Mouse (Mus musculus) mouse trophoblast stem cell (cell line): Measurements from ENCODE around the gene Afdn.
"Not testable (repeated sequence)": the region's sequence is repeated elsewhere in the genome, so short reads cannot be mapped to it uniquely, and the experiment has no call there.

ENCODE experiments used
- in situ Hi-C, 2 experiments: fragments of 300-500 bp; cut with MseI, MboI; formaldehyde crosslinking; loops; 2 replicates in 1 of 2; 3 replicates in 1 of 2; pipeline ENCODE4 v1.15.1; 2025

The Afdn gene

GRCm38 (mm10) chr17:13874245-13874644 is 113.9 kb downstream of the Afdn start:
- in situ Hi-C loops, result no loop called here

GRCm38 (mm10) chr17:13877460-13877859 is 117.1 kb downstream of the Afdn start:
- in situ Hi-C loops, result no loop called here

- in situ Hi-C loops, result no loop called here
These were observed 119.4 kb downstream of the Afdn start for GRCm38 (mm10) chr17:13879731-13880130.

DNA sequence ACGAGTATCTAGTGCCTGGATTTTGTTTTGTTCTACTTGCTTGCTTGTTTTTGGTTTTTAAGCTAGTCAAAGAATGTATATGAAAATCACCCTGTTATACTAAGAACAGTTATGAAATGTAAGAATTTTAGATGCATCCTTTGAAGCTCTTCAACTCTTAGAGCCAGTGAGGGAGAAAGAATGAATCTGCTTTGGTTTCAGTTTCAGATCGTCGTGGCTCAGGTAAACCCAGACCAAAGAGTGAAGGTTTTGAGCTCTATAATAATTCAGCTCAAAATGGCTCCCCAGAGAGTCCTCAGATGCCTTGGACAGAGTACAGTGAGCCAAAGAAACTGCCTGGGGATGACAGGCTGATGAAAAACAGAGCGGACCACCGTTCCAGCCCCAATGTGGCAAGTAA is 123.2 kb downstream of the Afdn start:
- in situ Hi-C loops, result no loop called here

- in situ Hi-C loops, result no loop called here
These were observed 129.6 kb downstream of the Afdn start for GRCm38 (mm10) chr17:13889818-13890434.

- in situ Hi-C loops, result no loop called here
These were observed 130.6 kb downstream of the Afdn start for GRCm38 (mm10) chr17:13890932-13891331.

DNA sequence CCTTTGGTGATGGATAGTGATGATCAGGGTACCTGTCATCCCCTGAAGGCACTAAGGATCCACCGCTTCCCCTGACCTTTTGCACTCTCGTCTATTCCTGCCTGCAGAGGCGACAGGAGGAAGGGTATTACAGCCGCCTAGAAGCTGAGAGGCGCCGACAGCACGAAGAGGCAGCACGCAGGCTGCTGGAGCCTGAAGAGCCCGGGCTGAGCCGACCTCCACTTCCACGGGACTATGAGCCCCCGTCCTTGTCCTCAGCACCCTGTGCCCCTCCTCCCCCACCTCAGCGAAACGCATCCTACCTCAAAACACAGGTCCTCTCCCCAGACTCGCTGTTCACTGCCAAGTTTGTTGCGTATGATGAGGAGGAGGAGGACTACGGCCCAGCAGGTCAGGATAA is 138.5 kb downstream of the Afdn start:
- in situ Hi-C loops, result no loop called here

- in situ Hi-C loops, result no loop called here
These were observed 138.9 kb downstream of the Afdn start for GRCm38 (mm10) chr17:13899241-13899640.

DNA sequence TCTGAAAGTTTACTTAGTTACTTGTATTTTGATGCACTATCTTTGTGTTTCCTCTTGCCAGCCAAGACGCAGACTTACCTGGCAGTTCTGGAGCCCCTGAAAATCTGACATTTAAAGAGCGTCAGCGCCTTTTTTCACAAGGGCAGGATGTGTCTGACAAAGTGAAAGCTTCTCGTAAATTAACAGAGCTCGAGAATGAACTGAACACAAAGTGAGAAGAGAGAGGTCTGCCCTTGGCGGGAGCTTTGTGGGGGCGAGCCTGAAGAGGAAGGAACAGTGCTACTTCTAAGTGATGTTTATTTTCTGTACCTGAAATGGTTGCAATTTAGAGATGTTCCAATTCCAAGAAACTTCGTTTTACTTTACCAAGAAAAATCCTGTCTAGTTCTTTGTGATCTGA is 143.5 kb downstream of the Afdn start:
- in situ Hi-C loops, result loop anchor here in 1 of 2 experiments (25.0 kb wide), 1 partner anchor 891 kb away; the partner anchor contains the start of gene Sod2

GRCm38 (mm10) chr17:13907082-13907481 is 146.7 kb downstream of the Afdn start:
- in situ Hi-C loops, result loop anchor here in 1 of 2 experiments (25.0 kb wide), 1 partner anchor 895 kb away; the partner anchor contains the start of gene Sod2

GRCm38 (mm10) chr17:13907681-13908080 is 147.3 kb downstream of the Afdn start:
- in situ Hi-C loops, result loop anchor here in 1 of 2 experiments (25.0 kb wide), 1 partner anchor 895 kb away; the partner anchor contains the start of gene Sod2

DNA sequence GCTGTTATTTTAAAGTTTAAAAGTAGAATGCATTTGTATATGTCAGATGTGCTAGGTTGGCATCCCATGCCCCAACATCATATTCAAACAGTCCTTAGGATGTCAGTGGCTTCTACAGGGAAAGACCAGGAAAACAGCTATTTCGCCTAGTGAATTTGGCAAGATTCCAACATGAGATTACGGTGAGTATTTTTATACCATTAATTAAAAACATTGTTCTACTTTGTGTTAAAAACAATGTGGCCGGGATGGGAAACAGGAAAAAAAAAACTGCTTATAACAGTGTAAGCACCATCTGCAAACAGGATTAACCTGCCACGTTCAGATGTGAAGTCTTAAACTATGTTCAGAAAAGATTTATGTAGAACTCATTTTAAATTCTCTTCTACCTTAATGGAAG is 153.6 kb downstream of the Afdn start:
- in situ Hi-C loops, result loop anchor here in 1 of 2 experiments (25.0 kb wide), 1 partner anchor 902 kb away; the partner anchor contains the start of gene Sod2

GRCm38 (mm10) chr17:13914531-13914930 is 154.2 kb downstream of the Afdn start:
- in situ Hi-C loops, result loop anchor here in 1 of 2 experiments (25.0 kb wide), 1 partner anchor 902 kb away; the partner anchor contains the start of gene Sod2

- in situ Hi-C loops, result loop anchor here in 1 of 2 experiments (25.0 kb wide), 1 partner anchor 908 kb away; the partner anchor contains the start of gene Sod2
These were observed 160.4 kb downstream of the Afdn start for GRCm38 (mm10) chr17:13920771-13921170.

DNA sequence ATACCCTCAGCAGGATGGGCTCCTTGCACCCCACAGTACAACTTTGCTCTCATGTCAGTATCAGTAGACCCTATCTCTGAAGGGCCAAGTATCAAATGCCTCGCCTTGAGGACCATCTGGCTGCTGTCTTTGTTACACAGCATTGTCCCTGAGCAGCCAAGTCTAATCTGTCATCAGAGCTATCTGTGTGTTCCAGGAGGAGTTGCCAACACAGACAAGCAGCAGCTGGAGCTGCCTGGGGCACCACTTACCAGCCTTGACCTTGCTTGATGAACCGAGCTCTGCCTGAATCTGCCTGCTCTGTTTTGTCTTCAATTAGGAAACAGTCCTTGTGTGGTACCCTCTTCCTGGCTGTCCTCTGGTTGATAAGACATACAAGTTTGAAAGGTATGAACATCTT is 163.1 kb downstream of the Afdn start:
- in situ Hi-C loops, result loop anchor here in 1 of 2 experiments (25.0 kb wide), 1 partner anchor 911 kb away; the partner anchor contains the start of gene Sod2

DNA sequence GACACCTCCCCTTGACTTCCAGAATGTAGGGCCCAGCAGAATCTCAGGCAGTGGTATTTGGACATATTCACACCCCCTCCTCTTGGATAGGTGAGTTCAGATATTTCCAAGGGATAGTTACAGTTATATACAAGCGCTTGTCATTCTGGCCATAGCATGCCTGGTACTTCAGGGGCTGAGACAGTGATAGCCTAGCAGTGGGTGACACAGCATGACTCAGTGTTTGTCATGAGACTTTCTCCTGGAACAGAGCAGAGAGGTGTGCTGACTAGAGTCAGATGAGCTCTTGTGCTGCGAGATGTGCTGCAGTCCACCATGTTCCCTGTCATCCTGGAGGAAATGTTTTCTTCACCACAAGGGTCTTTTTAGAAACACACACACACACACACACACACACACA is 164.2 kb downstream of the Afdn start:
- in situ Hi-C loops, result loop anchor here in 1 of 2 experiments (25.0 kb wide), 1 partner anchor 912 kb away; the partner anchor contains the start of gene Sod2

- in situ Hi-C loops, result no loop called here
These were observed 165.6 kb downstream of the Afdn start for GRCm38 (mm10) chr17:13925931-13926330.

DNA sequence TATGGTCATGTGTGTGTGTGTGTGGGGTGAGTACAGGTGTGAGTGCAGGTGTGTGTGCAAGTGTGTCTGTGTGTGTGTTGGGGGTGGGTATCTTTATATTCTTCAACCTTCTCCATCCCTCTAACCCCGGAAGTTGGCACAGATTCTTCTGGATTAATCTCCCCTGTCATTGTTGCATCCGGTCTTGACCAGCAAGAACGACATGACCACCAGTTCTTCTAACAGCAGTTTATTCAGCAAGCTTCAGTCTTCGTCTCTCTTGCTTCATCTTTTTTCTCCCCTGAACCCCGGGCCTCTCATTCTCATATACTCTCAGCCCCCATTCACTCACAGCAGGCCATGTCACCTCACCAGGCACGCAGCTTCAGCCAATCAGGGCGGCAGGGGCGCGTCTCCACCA is 170.1 kb downstream of the Afdn start:
- in situ Hi-C loops, result no loop called here

GRCm38 (mm10) chr17:13935364-13935763 is 175.0 kb downstream of the Afdn start:
- in situ Hi-C loops, result not testable (repeated sequence)

GRCm38 (mm10) chr17:13937787-13938186 is 177.4 kb downstream of the Afdn start:
- in situ Hi-C loops, result no loop called here

- in situ Hi-C loops, result no loop called here
These were observed 178.3 kb downstream of the Afdn start for GRCm38 (mm10) chr17:13938652-13939051.

- in situ Hi-C loops, result not testable (repeated sequence)
These were observed 178.9 kb downstream of the Afdn start for GRCm38 (mm10) chr17:13939231-13939630.

DNA sequence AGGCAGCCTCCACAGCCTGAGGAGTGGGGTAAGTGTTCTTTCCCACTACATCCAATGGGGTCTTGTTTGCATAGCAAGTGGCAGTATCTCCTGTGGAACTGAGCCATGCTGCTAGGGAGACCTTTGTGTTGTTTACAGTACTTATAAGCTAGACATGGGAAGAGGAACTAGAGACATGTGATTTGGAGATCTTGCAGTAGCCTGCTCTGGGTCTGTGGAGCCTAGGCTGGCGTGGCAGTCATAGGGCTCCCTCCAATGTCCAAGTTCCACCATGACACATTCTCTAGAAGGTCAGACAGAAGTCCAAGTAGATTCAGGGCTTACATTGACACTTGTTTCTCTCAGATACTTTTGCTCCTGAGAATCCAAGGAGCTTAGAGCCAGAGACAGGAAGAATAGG is 180.1 kb downstream of the Afdn start:
- in situ Hi-C loops, result no loop called here
